Mouse (Mus musculus) urinary bladder, postnatal 25 days (tissue): ENCODE measurements around the gene Sept1.

ENCODE experiments used
- DNase-seq: peaks from one replicate; pipeline ENCODE4 v3.0.0; 2022; ENCODE audit warnings: low spot score

The Sept1 gene

DNA sequence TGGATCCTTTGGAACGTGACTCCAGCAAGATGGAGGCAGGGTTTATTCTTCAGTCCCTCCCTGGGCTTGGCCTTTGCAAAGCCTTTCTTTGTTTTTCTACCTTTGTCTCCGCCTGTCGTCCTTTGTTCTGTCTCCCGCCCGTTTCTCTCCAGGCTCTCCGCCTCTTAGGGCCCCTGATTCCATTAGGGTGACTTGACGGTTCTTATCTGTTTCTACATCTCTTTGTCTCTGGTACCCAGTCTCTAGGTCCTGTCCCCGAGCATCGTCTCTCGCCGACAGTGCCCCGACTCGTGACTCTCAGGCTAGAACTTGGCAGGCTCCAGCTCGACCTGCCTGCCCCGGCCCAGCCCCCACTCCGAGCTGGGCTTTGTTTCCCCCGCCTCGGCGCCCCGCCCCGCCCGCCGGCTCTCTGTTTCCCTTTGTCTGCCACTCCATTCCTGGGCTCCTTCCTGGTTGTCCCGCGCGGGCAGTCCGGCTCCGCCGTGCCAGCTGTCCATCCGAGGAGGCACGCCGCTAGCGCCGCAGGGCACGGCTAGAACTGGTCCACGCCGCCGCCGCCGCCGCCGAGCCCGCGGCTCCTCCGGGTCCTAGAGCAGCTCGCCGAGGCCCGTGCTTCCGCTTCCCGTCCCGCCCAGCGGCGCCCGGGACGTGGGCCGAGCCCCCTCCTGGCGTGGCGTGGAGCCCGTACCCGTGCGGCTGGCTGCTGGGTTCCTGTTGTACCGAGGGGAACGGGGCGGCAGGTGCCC, at the start of gene Sept1, which contains the start of gene Zfp553:
Sept1 (minus strand) TSS at position 509 of the 746 bp plus-strand sequence.
Zfp553 (plus strand) TSS at position 440 of the 746 bp plus-strand sequence.
- DNase-seq: peak; percentile 76

DNA sequence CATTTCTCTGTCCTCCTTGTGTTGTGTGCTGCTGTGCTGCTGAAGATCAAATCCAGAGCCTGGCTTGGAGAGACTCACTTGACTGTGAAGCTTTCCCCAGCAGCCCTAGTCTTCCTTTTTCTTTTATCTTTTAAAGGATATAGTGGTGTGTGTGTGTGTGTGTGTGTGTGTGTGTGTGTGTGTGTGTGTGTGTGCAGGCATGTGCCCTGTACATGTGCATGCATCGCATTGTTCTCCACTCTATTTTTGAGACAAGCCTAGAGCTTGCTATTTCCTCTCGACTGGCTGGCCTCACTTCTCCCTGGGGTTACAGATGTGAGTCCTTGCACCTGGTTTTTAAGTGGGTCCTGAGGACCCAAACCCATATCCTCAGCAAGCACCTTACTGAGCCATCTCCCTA, 49.3 kb upstream of the Sept1 start:
- no peak for DNase-seq

- no peak for DNase-seq
Observed at GRCm38 (mm10) chr7:127281114-127281513, 48.2 kb upstream of the Sept1 start.

DNA sequence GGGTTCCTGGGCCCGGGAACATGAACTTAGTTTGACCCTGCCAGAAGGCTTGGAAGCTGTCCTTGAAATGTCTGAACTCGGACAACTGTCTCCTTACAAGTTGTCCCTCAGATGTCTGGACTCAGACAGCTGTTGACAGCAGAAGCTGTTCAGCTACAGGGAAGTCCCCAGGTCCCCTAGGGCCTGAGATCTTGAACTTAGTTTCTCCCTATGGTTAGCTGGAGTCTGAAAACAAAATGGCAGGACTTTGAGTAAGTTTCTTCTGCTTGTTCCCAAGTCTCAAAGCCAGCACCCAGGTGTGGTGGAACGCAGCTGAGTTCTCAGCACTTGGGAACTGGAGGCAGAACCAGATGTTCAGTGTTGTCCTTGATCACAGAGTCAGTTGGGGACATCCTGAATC, 47.2 kb upstream of the Sept1 start:
- DNase-seq: no peak

DNA sequence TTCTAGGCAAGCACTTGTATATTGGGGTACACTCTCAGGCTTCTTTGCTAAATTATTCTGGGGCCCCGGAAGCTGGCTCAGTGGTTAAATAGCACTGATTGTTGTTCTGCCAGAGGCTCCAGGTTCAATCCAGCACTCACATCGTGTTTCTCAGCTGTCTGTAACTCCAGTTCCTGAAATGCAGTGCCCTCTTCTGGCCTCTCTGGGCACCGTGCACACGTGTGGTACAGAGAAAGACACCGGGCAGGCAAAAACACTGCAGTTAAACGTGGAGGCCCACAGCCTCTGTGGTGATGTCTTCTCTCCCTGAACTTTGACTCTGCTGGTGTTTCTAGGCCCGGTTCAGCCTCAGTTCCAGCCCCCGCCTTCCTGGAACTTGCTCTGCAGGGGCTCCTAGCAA, 45.4 kb upstream of the Sept1 start:
- DNase-seq: no peak

DNA sequence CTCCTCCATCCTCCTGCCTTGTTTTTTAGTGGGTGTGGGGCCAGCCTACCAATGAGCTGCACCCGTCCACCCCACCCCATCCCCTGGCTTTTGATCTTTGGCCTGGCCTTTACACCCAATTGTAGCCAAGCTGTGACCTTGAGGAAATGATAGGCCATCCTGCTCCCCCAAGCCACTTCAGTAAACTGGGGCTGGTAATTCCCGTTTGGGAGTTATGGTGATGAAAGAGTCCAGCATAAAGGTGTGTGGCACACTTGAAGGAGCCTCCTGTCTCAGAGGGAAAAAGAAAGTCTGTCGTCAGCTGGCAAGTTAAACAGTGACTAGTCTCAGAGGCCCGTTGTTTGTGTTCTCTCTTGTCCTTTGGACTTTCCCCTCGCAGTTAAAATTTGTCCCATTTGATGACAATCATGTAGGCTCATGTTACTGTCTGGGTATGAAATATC, 43.6 kb upstream of the Sept1 start:
- no peak for DNase-seq

DNA sequence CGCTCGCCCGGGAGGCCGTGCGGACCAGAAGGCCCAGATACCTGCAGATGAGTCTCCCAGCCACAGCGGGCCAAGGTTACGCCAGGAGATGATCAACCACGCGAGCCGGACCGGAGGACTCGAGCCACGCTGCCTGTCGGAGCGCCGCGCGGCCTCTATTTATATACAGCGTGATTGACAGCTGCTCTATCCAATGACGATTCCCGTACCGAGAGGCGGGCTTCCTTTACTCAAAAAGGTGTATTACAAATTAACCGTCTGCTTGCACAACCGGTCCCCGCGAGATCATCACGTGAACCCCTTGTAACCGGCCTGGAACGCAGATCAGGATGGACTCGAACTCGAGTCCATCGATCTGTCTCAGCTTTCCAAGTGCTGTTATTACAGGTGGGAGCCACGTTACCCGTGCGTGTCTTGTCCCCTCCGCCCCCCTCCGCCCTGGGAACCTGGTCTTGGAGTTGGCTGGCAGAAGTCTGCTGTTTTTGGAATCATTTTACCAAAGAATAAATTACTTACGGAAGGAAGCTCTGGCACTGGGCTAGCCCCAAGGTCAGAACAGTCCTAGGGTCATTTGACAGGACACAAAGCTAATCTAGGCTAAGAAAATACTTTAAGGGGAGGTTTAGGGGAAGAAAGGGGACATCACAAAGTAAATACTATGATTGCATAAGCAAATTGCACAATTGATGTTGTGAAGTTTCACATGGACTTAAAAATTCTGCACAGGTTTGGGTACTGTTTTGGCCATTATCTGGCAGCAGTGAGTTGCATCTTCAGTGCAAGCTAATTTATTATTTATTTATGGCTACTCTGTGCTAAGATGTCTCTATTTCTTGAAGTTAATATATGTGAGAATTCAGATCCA, 41.2 kb upstream of the Sept1 start, which contains the start of gene Sephs2:
Sephs2 (minus strand) TSS at position 131 of the 865 bp plus-strand sequence.
- DNase-seq: peak; percentile 93

- peak; percentile 35 for DNase-seq
Observed at GRCm38 (mm10) chr7:127273118-127273923, 40.4 kb upstream of the Sept1 start.

- DNase-seq: no peak
Observed at GRCm38 (mm10) chr7:127272566-127272965, 39.6 kb upstream of the Sept1 start.

DNA sequence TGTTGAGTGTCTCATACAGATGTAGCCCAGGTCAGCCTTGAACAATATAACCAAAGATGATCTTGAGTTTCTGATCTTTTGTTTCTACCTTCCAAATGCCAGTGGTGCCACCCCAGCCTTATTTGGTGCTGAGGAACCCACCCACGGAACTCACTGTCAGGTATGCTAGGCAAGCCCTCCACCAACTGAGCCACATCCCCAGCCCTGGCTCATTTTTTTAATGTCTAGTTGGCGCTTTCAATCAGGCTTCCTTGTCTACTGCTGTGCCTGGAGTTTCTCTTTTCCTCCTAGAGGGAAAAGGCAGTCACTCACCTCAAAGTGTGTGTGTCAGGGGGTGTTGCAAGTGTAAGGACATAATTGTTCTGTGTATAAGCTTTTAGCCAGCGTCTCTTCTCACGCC, 38.2 kb upstream of the Sept1 start:
- no peak for DNase-seq

DNA sequence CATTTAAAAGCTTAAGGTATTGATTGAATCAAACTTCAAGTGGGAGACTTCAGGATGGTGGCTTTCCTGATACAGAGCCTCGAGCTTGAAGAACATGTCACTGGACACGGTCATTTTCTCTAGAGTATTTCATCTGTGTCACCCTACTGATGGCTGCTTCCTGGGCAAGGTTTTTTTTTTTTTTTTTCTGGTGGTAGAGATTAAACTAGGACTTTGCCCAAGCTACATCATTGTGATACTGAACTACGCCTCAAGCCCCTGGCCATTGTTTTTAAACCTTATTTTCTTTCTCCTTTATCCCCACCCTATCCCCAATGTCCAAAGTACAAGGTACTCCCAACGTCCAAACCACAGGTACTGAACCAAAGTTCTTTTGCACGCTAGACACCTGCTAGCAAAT, 37.7 kb upstream of the Sept1 start:
- no peak for DNase-seq

- DNase-seq: no peak
Observed at GRCm38 (mm10) chr7:127270256-127270655, 37.3 kb upstream of the Sept1 start.

GRCm38 (mm10) chr7:127263526-127263925, 30.6 kb upstream of the Sept1 start:
- no peak for DNase-seq

DNA sequence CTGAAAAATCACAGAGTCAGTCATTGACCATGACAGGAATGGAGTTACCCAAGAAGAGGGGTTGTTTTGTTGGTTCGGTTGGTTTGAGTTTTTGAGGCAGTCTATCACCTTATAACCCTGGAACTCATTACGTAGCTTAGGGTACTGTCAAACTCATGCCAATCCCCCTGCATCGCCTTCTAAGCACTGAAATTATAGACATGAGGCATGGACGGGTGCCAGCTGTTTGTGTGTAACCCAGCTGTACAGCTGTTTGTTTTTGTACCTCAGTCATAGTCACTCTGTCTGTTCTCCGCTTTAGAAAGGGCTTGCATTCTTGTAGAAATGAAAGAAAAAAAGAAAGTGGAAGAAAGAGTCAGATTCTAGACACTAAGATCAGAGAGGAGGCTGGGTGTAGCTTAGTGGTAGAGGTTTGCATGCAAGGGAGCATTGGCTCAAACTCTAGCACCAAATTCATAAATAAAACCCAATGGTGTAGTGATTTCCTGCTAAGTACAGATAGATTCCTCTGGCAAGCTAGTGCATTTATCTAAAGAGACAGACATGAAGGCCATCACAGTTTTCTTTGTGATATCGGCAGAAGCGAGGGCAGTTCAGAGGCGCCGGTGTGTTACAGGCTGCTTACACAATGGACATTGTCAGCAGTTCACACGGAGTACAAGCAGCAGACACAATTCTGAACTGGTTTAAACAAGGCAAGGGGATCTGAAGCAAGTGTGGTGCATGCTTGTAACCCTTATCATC, 29.5 kb upstream of the Sept1 start:
- DNase-seq: no peak

DNA sequence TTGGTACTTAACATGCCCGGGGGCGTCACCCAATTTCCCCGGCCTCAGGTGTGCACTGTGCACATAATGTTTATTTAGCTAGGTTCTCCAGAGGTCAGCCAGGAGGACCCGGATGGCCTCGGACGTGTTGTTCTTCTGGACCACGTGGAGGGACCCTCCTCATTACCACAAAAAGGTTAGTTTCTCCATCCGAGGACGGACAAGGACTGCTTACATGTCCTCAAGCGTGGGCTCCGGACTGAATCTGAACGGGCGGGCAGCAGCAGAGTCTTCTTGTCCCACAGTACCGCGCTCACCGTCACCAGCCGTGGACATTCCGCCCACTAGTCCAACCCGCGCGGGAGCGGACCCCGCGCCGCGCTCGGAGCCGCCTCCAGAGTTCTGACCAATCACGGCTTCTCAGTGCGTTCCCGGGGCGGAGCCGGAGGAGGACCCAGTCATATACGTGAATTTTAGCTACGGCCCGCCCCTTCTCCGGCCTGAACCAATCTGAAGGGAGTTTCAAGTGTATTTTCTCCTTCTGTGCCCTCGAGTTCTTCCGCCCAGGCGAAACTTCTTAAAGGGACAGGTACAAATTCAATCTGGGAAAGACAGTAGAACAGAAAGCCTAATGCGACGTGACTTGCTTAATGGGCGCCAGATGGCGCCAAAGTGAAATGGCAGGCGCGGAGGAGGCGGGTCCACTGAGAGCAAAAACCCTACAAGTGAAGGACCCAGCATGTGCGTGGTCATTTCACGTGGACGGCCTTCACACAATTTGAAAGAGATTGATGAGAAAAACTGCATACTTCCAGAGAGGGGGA, 27.6 kb upstream of the Sept1 start, which contains the start of gene Dctpp1:
Dctpp1 (minus strand) TSS at position 401 of the 803 bp plus-strand sequence.
- DNase-seq: peak; percentile 89

DNA sequence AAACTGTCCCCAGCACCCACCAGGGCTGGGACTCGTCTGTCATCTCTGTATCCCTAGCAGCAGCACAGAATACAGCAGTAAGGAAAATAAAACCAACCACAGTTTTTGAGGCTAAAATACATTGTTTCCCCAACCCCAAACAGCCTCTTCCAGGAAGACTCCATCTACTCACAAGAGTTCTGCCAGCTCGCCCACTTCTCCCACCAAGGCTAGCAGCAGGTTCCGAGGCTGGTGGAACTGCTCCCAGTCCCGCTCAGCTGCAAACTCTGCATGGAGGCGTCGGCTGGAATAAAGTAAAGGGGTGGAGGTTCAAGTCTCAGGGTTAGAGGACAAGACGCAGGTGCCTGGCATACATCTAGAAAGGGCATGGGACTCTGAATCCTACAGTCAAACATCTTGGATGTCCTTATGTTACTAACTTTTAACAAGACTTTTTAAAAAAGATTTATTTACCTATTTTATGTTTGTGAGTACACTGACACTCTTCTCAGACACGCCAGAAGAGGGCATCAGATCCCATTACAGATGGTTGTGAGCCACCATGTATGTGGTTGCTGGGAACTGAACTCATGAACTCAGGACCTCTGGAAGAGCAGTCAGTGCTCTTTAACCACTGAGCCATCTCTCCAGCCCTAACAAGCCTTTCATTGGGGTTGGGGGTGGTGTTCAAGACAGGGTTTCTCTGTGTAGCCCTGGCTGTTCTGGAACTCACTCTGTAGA, 26.4 kb upstream of the Sept1 start:
- no peak for DNase-seq

DNA sequence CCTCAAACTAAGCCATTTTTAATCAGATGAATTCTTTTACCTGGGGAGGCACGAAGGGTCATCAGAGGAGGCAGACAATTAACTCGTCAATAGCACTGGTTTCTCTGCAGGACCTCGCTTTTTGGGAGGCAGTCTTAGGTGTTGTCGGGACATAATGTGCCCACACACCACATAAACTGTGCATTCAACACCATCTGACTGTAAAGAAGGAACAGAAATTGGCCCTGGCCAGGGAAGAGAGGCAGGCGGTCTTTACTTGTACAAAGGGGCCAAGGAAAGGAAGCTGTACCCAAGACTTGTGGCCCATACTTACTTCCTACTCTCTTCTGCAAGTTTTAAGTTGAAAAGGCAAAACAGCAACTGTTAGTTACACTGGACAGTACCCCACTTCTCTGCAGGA, 23.6 kb upstream of the Sept1 start:
- no peak for DNase-seq

DNA sequence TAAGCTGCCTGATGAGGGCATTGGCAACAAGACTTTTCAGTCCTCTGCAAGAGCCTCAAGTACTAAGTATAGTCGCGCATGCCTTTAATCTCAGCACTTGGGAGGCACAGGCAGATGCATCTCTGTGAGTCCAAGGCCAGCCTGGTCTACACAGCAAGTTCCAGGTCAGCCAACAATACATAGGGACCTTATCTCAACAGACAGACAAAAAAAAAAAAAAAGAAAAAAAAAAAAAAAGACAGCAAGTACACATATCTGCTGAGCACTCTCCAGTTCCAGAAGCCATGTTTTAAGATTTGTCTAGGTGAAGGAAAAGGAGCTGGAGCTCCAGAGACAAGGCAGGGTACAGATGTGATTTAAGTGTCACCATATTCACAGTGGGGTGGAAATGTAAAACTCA, 23.0 kb upstream of the Sept1 start:
- no peak for DNase-seq

DNA sequence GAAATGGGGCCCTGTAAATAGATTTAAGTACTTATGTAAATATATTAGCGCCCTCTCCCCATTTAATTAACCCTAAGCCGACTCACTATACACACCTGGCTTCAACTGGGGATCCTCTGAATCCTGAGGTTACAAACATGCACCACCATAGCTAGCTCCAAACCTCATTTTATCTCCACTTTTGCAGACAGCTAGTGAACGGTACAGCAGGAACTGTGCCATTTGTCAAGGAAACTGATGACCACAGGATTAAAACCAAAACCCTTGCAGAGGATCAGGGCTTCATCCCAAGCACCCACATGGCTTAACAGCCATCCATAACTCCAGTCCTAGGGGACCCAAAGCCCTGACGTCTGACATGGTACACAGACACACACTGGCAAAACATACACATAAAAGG, 22.1 kb upstream of the Sept1 start:
- DNase-seq: no peak
